Mouse (Mus musculus) urinary bladder, postnatal 4 days (tissue): ENCODE measurements at regions not wholly inside any gene's neighbourhood (a gene's known extent, or its start where the extent isn't known, plus 50 kb on each side); places are given as distances from the start of the nearest gene placed in this dataset.

Experiments used
- DNase-seq, 2 experiments: peaks; one replicate each; pipeline ENCODE4 v3.0.0; 2021 to 2022; ENCODE audit warnings: low spot score in 2 of 2

DNA sequence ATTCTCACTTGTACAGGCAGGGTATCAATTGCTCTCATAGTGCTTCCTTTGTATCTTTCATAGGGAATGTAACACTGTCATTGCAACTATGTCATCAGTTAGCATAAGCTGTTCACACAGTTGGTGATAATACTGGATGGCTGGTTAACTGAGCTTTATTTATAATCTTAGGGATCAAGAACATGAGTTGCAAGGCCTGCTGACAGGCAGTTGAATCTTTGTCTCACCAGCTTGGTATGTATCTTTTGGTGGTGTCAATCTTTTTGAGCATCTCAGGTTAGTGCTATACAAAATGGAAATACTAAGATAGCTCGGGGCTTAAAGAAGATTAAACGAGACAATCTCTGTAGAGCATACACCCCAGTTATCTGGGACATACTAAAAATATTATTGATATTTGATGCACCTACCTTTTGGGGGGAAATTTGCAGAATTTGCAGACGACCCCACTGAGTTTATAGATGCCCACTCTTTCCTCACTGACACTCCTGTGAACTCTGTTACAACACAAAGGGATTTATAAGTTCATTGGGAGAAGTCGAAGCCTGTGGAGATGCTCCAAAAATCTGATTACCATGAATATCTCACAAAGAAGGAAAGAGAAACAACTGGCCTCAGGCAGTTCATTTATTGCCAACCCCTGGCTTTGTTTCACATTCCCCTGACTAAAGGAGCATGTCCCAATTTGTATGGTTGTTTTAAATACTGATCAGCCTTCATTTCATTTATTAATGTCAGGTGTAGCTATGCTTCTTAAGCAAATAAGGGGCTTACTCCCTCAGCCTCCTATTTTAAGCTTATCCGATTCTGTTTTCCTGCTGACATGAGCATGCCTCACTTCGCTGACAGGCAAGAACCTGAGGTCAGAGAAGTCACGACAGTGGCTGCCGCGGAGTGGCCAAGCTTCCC, 193.5 kb downstream of the Fndc1 start:
- no peak for DNase-seq

DNA sequence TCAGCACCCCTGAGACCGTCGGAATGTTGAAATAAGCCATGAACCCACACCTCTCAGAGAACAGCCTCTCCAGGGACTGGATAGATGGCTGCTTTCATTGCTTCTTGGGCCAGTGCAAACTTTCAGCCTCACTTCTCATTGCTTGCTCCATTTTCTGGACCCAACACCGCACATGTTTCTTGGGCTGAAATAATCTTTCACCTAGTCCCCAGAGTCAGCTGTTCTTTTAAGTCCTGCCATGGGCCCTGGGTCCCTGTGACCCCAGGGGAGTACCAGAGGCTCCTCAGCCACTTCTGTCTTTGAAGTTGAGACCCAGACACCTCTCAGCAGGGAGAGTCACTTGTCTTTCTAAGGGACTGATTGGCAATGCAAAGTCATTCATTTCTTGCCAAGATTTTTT, 201.4 kb downstream of the Fndc1 start:
- DNase-seq: no peak

DNA sequence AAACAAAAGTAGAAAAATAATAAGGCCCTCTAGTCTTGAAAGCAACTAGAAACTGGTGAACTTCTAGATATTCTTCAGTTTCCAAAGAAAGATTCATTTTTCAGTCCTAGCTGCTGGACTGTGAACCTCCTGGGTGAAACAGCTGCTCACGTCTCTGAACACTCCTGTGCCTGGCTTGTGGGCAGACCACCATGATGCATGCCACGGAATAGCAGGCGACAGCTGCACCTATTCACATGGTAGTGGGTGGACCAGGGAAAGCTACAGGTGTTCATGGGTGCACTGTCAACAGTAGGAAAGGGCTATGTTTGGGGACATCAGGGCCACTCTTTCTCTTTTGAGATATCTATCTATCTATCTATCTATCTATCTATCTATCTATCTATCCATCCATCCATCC, 203.7 kb downstream of the Fndc1 start:
- DNase-seq: no peak

DNA sequence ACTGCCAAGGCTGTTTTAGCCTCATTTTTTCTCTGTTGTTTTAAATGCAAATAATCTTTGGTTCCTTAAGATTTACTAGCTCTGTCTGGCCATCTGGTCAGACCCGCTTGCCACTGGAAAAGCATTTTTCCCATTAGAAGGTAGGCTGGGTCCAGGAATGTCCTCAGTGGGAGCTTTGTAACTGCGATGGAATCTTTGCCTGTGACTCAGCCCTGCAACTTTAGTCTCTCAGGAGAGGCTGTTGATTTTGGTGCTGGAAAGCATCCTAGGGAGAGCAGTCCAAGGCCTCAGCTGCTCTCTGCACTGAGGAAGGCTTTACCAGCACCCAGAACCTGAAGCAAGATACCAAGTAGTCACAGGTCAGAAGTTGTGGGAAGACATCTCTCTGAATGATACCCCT, 205.8 kb downstream of the Fndc1 start:
- no peak for DNase-seq

DNA sequence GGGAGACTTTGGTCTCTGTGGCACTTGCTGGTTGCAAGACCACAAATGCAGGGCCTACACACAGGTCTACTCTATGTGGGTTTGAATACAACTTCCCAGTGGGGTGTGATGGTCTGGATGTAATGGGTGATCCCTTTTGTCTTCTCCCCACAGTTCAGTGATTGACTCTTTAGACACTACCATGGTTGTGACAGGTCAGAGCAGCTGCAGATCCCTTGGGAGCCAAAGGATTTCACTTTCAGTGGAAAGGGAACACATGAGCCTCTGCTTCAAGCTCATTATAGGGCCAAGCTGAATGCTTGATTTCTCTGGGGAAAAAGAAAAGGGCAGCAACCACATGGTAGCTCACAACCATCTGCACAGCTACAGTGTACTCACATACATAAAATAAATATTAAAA, 206.9 kb downstream of the Fndc1 start:
- no peak for DNase-seq

DNA sequence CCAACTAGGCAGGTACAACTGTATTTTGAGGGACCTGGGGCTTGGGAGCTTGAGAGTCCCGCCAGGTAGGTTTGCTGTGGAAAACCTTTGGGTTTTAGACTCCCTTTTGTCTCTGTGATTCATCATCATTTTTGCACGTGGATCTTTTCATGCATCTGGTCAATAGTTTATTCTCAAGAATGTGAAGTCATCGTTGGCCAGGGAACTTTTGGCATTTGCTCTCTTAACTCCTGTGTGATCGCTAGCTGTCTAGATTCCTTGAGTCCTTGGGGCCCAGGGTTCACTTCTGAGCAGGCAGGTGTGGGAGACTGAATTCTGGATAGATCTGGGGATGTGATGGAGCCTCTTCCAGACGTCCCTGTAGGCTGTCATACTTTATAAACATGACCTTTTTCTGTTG, 207.5 kb downstream of the Fndc1 start:
- no peak for DNase-seq

DNA sequence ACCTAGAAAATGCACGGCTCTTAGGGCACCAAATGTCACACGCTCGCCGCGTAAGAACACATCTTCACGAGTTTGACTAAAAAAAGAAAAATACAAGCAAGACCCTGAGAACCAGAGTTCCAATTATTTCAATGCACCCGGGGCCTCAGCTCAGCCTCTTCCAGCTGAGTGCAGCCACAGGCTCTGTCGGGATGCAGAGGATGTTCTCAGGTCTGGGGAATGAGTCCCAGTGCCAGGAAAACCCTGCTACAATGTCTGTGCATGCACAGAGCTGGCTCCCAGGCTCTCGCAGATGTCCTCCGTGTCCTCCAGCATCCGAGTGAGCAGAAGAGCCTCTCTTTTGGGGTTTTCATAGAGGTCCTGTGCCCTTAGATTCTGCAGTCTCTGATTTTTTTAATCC, 219.1 kb downstream of the Fndc1 start:
- DNase-seq: no peak

DNA sequence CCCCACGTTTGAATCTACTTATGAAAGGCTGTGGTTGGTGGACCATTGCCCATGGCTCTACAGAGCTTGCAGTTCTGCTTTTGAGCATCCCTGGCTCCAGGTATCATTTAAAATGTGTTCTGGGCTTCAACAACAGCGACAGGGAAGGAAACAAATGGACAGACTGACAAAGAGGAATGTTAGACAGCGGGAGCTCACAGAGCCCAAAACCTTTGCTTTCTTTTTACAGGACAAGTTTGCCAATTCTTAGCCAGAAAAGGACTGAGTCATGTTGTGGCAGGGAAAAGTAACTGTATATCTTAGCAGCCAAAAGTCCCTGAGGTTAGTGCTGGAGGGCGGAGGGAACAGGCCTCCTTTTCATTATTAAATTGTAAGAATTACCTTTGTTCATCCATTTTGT, 219.7 kb downstream of the Fndc1 start:
- no peak for DNase-seq

DNA sequence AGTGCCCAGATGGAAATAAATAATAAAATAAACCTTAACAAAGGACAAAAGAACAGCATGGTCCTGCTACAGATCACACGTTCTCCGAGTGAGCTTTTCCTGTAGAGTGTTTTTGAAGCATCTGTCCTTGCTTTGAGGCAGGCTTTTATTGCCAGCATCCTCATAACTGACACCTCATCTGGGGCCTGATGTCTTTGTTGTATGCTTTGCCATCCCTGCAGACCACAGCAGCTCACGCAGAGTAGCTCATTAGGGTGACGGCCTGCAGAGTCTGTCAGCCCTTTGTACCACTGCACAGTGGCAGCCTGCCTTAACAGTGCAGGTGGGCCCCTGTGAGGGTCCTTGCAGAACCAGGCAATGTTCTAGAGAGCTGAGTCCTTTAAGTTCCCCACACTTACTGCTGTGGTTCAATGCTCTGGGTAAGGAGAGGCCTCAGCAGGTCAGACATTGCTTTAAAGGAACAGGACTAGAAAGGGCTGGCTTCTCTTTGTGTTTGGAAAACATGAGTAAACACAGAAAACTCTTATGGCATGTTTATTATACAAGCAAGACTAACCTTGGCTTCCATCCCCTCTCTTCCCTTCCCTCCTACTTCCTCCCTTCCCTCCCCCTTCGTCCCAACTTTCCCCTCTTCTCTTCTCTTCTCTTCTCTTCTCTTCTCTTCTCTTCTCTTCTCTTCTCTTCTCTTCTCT, 219.7 kb upstream of the Unc93a2 start:
- DNase-seq: no peak

DNA sequence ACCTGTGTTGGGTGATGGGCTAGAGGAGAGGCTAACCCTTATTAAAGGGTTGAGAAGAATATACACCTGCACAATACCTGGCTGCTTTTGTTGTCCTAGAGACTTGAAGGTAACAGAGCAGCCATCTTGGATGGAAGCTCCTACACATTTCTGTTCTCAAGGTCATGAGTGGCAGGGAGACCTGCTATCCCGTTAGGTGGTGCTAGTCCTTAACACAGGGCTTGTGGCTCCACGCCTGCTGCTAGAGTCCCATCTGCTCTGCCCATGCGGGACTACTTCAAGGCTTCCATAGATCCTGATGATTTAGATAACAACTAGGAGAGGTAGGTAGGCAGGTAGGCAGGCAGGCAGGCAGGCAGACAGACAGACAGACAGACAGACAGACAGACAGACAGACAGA, 218.8 kb upstream of the Unc93a2 start:
- no peak for DNase-seq

DNA sequence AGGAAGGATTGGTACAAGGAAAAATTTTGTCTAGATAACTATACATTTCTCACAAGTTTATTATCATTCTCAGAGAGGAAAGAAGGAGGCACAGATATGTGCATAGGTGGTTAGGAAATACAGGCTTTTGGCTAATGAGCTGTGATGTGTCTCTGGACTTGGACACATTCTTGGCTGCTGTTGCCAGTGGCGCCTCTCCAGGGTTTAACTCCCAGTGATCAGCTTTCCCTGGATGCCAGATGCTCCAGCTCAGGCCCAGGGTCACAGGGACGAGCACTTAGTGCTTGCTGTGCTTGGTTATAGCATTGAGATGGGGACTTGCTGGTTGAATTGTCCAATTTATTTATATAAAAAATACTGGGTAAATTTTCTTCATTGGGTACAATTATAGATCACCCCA, 215.3 kb upstream of the Unc93a2 start:
- DNase-seq: peak in 1 of 2 experiments; percentile 53

DNA sequence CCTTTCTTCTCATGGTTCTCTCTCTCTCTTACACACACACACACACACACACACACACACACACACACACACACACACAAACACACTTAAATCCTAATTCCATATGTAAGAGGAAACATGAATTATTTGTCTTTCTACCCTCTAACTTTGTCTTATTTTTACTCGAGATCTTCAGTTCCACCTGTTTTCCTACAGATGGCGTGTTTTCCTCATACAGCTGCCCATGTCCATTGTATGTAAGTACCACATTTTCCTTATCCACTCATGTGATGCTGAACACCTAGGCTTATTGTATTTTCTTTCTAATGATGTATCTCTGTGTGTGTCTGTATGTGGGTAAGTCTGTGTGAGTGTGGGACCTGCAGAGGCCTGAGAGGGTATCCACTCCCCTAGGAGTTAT, 212.2 kb upstream of the Unc93a2 start:
- DNase-seq: no peak

DNA sequence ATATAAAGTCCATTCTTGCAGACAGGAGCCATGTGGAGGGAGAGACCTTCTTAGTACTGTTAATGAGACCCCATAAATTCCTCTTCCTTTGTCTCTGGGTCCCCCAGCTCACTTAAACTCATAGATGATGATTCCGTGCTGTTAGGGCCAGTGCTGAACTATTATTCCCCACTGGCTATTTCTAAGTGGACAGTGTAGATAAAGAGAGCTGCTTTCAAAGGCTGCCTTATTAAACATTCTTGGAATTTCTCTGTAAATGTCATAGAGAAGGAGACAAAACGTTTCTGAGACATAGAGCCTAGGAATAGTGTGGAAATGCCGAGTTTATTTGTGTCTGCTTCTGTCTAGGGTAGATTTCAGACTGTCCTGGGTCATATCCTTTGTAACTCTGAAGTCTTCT, 209.5 kb upstream of the Unc93a2 start:
- no peak for DNase-seq

DNA sequence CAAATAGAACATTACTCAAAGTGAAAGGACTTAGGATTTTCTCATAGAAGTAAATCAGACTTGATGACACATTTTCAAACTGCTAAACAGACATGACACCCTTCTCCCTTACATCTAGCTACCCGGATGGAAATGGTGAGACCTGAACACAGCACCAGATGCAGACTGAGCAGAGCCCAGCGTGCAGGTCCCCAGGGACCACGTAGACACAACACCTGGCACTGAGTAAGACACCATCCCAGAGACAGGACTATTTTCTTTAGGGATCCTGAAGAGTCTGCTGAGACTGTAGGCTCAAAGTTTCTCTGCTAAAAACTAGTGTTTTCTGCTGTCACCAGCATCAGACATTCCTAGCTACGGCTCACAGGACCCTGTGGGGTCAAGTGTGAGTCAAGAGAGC, 207.2 kb upstream of the Unc93a2 start:
- DNase-seq: no peak

DNA sequence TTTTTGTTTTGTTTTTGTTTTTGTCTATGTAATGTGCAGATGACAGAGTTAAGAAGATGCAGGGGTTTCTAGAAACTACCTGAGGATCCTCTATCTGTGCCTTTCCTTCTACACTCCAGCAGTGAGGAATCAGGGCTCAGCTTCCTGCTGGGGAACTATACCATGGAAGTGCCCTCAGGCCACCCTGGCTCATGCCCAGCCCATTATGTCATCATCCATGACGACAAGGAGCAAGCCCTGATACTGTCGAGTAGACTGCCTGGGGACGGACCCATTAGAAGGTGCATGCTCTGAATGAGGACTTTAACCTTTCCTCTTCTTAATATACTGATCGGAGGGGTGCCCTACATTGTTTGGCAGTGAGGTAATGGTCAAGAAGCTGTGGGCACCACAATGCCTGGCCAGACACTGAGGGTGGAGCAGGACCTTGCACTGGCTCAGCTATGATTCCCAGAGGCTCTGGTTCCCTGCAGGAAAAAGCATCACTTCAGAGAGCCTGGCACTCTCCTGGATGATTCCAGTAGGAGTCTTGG, 197.7 kb upstream of the Unc93a2 start:
- no peak for DNase-seq

DNA sequence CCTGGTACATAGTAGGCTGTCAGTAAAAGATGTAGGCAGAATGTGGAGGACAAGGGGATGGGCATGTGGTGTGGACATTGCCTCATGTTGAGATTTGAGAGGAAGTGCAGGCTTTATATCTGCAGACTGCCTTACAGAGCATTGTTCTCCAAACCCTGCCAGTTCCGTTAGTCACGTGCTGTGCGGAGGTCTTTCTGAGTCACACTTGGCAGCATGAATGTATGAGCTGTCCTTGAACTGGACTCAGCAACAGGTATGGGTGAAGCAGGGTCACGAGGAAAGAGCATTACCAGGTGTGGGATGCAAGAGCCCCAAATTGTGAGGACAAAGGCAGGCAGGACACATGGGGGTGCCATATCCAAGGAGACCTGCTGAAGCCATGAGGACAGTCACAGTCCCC, 193.8 kb upstream of the Unc93a2 start:
- DNase-seq: no peak

DNA sequence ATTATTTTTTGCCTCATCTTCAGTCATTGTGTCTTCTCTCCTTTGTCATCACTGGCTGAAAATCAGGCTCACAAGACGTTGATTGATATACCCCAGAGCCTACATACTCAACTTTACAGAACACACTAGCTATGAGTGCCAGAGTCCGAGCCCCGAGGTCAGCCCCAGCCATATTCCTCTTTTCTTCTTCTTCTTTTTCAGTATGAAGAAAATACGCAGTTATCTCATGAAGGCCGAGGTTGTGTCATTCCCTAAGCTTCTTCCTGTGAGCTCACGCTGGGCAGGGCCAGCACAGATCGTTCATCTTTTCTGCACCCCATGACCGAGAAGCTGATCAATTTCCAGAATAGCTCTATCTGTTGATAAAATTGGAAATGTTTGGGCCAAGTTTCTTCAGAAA, 192.7 kb upstream of the Unc93a2 start:
- DNase-seq: no peak

DNA sequence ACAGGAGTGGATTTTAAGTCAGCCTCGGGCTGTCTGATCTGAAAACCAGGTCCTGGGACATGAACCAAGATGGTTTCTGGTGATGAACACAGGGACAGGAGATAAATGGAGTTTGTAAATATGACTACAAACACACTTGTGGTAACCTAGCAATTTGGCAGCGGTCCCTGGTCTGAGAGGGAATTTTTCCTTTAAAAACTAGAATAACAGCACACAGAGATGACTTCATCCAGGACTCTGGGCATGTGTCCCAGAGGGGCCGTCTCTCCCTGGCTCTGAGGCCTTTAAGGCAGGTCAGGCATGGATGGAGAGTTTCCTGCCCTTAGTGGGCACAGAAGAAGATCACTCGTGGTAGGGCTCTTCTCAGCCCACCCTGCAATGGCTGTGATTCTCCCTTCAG, 192.0 kb upstream of the Unc93a2 start:
- DNase-seq: peak; percentile 73 to 82

DNA sequence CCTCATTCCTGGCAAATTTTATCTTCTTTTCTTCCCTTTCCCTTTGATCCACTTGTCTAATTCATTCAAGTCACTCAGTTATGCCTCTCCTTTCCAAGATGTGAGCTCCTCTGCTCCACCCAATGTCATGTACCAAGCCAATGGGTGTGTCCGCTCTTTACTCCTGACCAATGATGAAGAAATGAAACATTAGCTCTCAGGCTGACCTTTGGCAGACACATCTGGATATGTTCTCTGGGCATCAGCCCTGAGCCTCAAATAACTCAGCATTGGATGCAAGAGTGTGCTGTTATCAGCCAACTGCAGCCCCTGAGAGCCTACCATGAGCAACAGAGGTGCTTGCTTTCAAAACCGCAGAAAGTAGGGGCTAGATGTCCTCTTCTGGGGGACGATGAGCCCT, 186.2 kb upstream of the Unc93a2 start:
- no peak for DNase-seq

DNA sequence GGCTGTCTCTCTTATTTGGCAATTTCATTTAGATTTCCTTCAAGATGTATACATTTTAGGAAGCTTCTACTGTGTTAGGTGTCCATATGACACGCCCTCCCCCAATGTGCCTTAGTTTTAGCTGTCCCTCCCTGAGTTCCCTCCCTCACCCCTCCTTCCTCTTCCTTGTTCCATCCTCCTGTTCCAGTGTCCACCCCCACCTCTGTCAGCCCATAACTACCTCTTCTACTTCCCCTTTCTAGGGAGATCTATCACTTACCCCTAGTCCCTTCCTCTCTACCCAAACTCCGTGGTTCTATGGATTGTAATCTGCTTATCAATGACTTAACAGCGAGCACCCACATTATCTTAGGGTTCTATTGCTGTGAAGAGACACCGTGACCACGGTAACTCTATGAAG, 183.2 kb upstream of the Unc93a2 start:
- DNase-seq: no peak

DNA sequence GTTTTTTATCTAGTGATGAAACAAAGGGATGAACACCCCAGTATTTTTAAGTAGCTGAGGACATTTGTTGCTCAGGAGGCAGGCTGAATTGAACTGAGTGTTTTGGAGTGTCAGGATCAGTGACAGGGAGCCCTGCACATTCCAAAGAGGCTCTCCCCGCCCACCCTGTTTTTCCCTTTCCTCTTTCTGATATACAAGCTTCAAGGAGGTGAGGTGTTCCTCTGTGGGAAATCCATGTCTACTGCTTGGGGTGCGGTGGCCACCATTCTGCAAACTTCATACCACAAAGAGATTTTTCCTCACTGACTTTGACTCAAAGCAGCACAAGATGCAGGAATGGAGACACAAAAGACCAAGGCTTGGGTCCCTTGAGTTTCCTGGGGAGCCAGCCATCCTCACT, 180.5 kb upstream of the Unc93a2 start:
- peak in 1 of 2 experiments; percentile 50 for DNase-seq

DNA sequence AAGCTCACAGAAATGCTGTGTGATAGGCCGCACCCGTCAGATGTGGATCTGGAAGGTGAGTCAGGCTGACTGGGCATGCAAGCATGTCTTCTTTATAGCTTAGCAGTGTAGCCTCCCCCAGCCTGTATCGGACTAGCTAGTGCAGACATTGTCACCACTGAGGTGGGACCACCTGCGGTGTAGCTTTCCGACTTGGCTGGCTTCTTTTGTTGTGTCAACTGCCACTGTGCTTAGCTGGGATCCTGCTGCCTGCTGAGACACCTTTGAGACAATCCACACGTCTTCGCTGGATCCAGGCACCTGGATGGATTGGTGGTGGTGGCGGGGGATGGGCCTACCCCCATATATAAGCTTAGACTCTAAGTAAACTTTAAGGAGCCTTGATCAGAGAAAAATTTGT, 177.7 kb upstream of the Unc93a2 start:
- DNase-seq: peak in 1 of 2 experiments; percentile 48

DNA sequence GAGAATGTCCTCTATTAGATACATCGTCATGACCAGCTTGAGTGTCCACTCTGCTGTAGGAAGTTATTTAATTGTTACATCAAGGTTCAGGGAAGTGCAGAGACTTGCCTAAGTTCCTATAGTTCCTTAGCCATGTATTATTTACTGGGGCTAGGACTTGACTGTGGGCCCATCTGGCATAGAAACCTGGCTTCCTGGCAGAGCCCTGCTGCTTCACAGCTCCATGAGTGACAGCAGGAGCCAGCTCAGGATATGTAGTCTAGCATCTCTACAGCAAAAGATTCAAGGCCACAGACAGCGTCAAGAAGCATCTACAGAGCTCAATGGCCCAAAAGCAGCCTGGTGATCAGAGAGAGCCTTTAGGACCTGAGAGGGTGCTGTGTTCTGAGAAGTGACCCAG, 163.2 kb upstream of the Unc93a2 start:
- no peak for DNase-seq
